7 mouse cellular contexts compared by ENCODE assay signal in genomic region chr16:13257528-13257835, GRCm38 (mm10). TPM values are rescaled to one million over a fixed set of nuclear protein-coding genes. Genes with fewer than 3 reads are reported as not detected.
A peak's percentile ranks its signal among the peaks of the same experiment; 100 is the strongest.
DNase-seq lines count a peak whose midpoint lies in the region; ATAC-seq and TF ChIP-seq lines count a peak whose summit lies in the region.

No protein-coding gene starts in this region.

- peak overlapping the region; percentile 90 for H3K9ac ChIP-seq in lung, embryonic 16.5 days (ENCODE audit: low read length)
- peak overlapping the region; percentile 90; the same call in 1 of the 2 replicates for H3K9ac ChIP-seq in forebrain, embryonic 12.5 days
- H3K9ac ChIP-seq in limb, embryonic 14.5 days (ENCODE audit: low read depth, low read length, severe bottlenecking), result peak overlapping the region; percentile 97
- H3K9ac ChIP-seq in stomach, embryonic 15.5 days, result peak overlapping the region; percentile 87; the same call in 1 of the 2 replicates

- TF ChIP-seq POLR2A in limb, embryonic 14.5 days (IDR thresholded peaks at IDR 0.05; ENCODE audit: borderline replicate concordance, extremely low read depth, insufficient read depth, insufficient read length), result no peak

- no peak overlapping the region for H3K27ac ChIP-seq in lung, embryonic 16.5 days (ENCODE audit: low read length)
- H3K27ac ChIP-seq in forebrain, embryonic 12.5 days, result no peak overlapping the region
- no peak overlapping the region for H3K27ac ChIP-seq in limb, embryonic 14.5 days (replicated peaks; ENCODE audit: low read depth, low read length)
- H3K27ac ChIP-seq in stomach, embryonic 15.5 days, result no peak overlapping the region

- no peak for DNase-seq in lung, postnatal 10 days
- DNase-seq in limb, embryonic 14.5 days (ENCODE audit: low spot score), result no peak
- DNase-seq in cerebellum, postnatal 25 days, result no peak
- DNase-seq in layer of hippocampus, postnatal 10 days (ENCODE audit: low spot score in 2 of 2), result no peak

- H3K4me2 ChIP-seq in lung, embryonic 16.5 days (ENCODE audit: low read depth, low read length), result peak overlapping the region; percentile 62
- peak overlapping the region; percentile 87 for H3K4me2 ChIP-seq in forebrain, embryonic 12.5 days
- H3K4me2 ChIP-seq in limb, embryonic 14.5 days (replicated peaks; ENCODE audit: low read depth, low read length, severe bottlenecking), result peak overlapping the region; percentile 84
- peak overlapping the region; percentile 80 for H3K4me2 ChIP-seq in stomach, embryonic 15.5 days

- H3K27me3 ChIP-seq in lung, embryonic 16.5 days (ENCODE audit: control insufficient read depth, insufficient read depth, low read depth, low read length), result no peaks in the 10 kb centered on the region
- H3K27me3 ChIP-seq in forebrain, embryonic 12.5 days, result no peaks in the 10 kb centered on the region
- H3K27me3 ChIP-seq in limb, embryonic 14.5 days (ENCODE audit: control insufficient read depth, insufficient read depth, low read length), result no peaks in the 10 kb centered on the region
- no peaks in the 10 kb centered on the region for H3K27me3 ChIP-seq in stomach, embryonic 15.5 days (replicated peaks)

- H3K9me3 ChIP-seq in lung, embryonic 16.5 days (ENCODE audit: control insufficient read depth, low read length), result no peaks in the 10 kb centered on the region
- no peaks in the 10 kb centered on the region for H3K9me3 ChIP-seq in forebrain, embryonic 12.5 days
- H3K9me3 ChIP-seq in limb, embryonic 14.5 days (ENCODE audit: control insufficient read depth, low read length), result no peaks in the 10 kb centered on the region
- no peaks in the 10 kb centered on the region for H3K9me3 ChIP-seq in stomach, embryonic 15.5 days

- no peak for ATAC-seq in lung, embryonic 16.5 days (ENCODE audit: low read depth)
- ATAC-seq in forebrain, embryonic 12.5 days (ENCODE audit: low FRiP score), result no peak
- ATAC-seq in limb, embryonic 14.5 days (ENCODE audit: low FRiP score, low read depth), result no peak
- ATAC-seq in stomach, embryonic 15.5 days (ENCODE audit: insufficient read depth, low FRiP score, low read depth), result no peak

- WGBS in lung, embryonic 16.5 days, result 22% methylated on average over 5 of the region's 5 CpGs
- WGBS in forebrain, embryonic 12.5 days, result 40% methylated on average over 5 of the region's 5 CpGs
- WGBS in limb, embryonic 14.5 days, result 37% methylated on average over 5 of the region's 5 CpGs
- WGBS in stomach, embryonic 15.5 days, result 33% methylated on average over 5 of the region's 5 CpGs

- H3K4me1 ChIP-seq in lung, embryonic 16.5 days (replicated peaks; ENCODE audit: control insufficient read depth, insufficient read depth, low read length), result peaks cover 18% of the 10 kb centered on the region
- peaks cover 15% of the 10 kb centered on the region for H3K4me1 ChIP-seq in forebrain, embryonic 12.5 days
- peaks cover 7% of the 10 kb centered on the region for H3K4me1 ChIP-seq in limb, embryonic 14.5 days (ENCODE audit: control insufficient read depth, insufficient read depth, low read length)
- peaks cover 17% of the 10 kb centered on the region for H3K4me1 ChIP-seq in stomach, embryonic 15.5 days

- H3K36me3 ChIP-seq in lung, embryonic 16.5 days (ENCODE audit: control insufficient read depth, insufficient read depth, low read length), result no peaks in the 10 kb centered on the region
- no peaks in the 10 kb centered on the region for H3K36me3 ChIP-seq in forebrain, embryonic 12.5 days (replicated peaks)
- 0 out of 2 replicates have a peak, but pooled peaks cover 3% of the 10 kb centered on the region for H3K36me3 ChIP-seq in limb, embryonic 14.5 days (ENCODE audit: control insufficient read depth, insufficient read depth, low read length)
- no peaks in the 10 kb centered on the region for H3K36me3 ChIP-seq in stomach, embryonic 15.5 days

- peak overlapping the region; percentile 59 for H3K4me3 ChIP-seq in lung, embryonic 16.5 days (ENCODE audit: low read length)
- H3K4me3 ChIP-seq in forebrain, embryonic 12.5 days (replicated peaks), result peak overlapping the region; percentile 85; the same call in 1 of the 2 replicates
- H3K4me3 ChIP-seq in limb, embryonic 14.5 days (replicated peaks; ENCODE audit: low read length), result peak overlapping the region; percentile 90
- H3K4me3 ChIP-seq in stomach, embryonic 15.5 days (replicated peaks), result peak overlapping the region; percentile 90

RNA-seq across cellular contexts. Expression of gene Mrtfb, which starts 1.2 kb away (rescaled TPM):
- 22.5 and 24.3 TPM in 2 replicates for polyA plus RNA-seq in lung, embryonic 16.5 days (2015; fragmentation: Nextera tagmentation; extraction: Ambion mirVana)
- 15.5 and 15.8 TPM in 2 replicates for polyA plus RNA-seq in forebrain, embryonic 12.5 days (2016; fragmentation: Nextera tagmentation; extraction: Ambion mirVana)
- polyA plus RNA-seq in limb, embryonic 14.5 days (2012; rRNA removed), result 11.8 and 12.6 TPM in 2 replicates
- 26.0 and 31.8 TPM in 2 replicates for polyA plus RNA-seq in limb, embryonic 14.5 days (2014; fragmentation: Nextera tagmentation; extraction: Ambion mirVana)
- 22.5 and 22.8 TPM in 2 replicates for polyA plus RNA-seq in stomach, embryonic 15.5 days (2015; fragmentation: Nextera tagmentation; extraction: Ambion mirVana)
- 100 to 1,000 TPM in 1 of 2 experiments, 10 to 100 TPM in 1; 92.1 to 104 TPM for total RNA-seq in layer of hippocampus, postnatal 10 days (2021)
